Mouse (Mus musculus): ENCODE measurements at regions not wholly inside any gene's neighbourhood (a gene's known extent, or its start where the extent isn't known, plus 50 kb on each side); places are given as distances from the start of the nearest gene placed in this dataset.

DNA sequence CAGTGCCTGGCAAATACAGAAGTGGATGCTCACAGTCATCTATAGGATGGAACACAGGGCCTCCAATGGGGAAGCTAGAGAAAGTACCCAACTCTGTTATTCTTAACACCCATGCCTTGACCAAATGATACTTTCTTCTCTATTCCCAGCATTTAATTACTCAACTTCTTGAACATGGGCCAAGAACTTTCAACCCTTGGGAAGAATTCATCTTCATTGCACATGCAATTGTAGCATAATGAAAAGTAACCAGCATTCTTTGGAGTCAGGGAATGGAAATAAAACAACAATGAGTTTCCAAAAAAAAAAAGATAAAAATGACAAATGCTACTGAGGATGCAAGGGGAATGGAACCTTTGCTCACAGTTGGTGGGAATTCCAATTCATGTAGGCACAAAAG, 274.1 kb downstream of the Hdgfl1 start:
- no peaks in the 10 kb centered on the region for H3K27me3 ChIP-seq (ENCODE audit: insufficient read depth, low read length)
- no peak overlapping the region for H3K4me2 ChIP-seq (ENCODE audit: low read depth, low read length, poor library complexity, severe bottlenecking)
- no peak for DNase-seq (ENCODE audit: low spot score)
- no peaks in the 10 kb centered on the region for H3K9me3 ChIP-seq (ENCODE audit: low read length)
- H3K27ac ChIP-seq (ENCODE audit: low read depth, low read length), result no peak overlapping the region
- TF ChIP-seq CTCF (IDR thresholded peaks at IDR 0.05), result no peak
- no peak overlapping the region for H3K9ac ChIP-seq (replicated peaks; ENCODE audit: low read length, poor library complexity, severe bottlenecking)
- no peaks in the 10 kb centered on the region for H3K36me3 ChIP-seq (ENCODE audit: insufficient read depth, low read length)
- ATAC-seq (ENCODE audit: low FRiP score), result no peak
- H3K4me1 ChIP-seq (ENCODE audit: insufficient read depth, low read length), result no peaks in the 10 kb centered on the region
- no peak overlapping the region for H3K4me3 ChIP-seq (ENCODE audit: low read depth, low read length)

DNA sequence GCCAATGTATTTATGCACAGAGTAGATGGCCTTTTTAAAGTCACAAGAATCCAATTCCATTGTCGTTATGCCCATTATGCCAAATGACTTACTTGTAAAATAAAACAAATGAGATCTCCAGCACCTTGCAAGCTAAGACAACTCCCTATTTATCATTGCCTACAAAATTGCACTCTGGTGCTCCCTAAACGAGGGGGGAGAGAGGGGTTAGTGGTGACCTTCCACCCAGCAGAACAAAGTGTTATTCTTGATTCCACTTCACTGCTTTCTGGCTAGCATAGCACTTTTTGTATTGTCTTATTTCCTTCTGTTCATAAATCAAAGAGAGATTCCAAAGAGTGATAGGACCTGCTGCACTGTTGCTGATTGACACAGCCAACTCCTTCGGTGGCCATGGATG, 300.6 kb downstream of the Hdgfl1 start:
- no peak overlapping the region for H3K9ac ChIP-seq (replicated peaks; ENCODE audit: low read length, poor library complexity, severe bottlenecking)
- no peak overlapping the region for H3K4me3 ChIP-seq (ENCODE audit: low read depth, low read length)
- H3K27ac ChIP-seq (ENCODE audit: low read depth, low read length), result no peak overlapping the region
- no peak for DNase-seq (ENCODE audit: low spot score)
- H3K27me3 ChIP-seq (ENCODE audit: insufficient read depth, low read length), result no peaks in the 10 kb centered on the region
- TF ChIP-seq CTCF (IDR thresholded peaks at IDR 0.05), result no peak
- no peaks in the 10 kb centered on the region for H3K4me1 ChIP-seq (ENCODE audit: insufficient read depth, low read length)
- WGBS, result 74% methylated on average over 3 of the region's 3 CpGs
- no peaks in the 10 kb centered on the region for H3K36me3 ChIP-seq (ENCODE audit: insufficient read depth, low read length)
- ATAC-seq (ENCODE audit: low FRiP score), result no peak
- H3K9me3 ChIP-seq (ENCODE audit: low read length), result no peaks in the 10 kb centered on the region
- no peak overlapping the region for H3K4me2 ChIP-seq (ENCODE audit: low read depth, low read length, poor library complexity, severe bottlenecking)

- Histone ChIP-seq H3K4me2 (ENCODE audit: low read depth, low read length, poor library complexity, severe bottlenecking) (no peak overlapping the region), H3K27me3 (ENCODE audit: insufficient read depth, low read length) (no peaks in the 10 kb centered on the region), H3K27ac (ENCODE audit: low read depth, low read length) (no peak overlapping the region), H3K36me3 (ENCODE audit: insufficient read depth, low read length) (no peaks in the 10 kb centered on the region), H3K4me3 (ENCODE audit: low read depth, low read length) (no peak overlapping the region), H3K9me3 (ENCODE audit: low read length) (no peaks in the 10 kb centered on the region), H3K9ac (replicated peaks; ENCODE audit: low read length, poor library complexity, severe bottlenecking) (no peak overlapping the region), H3K4me1 (ENCODE audit: insufficient read depth, low read length) (no peaks in the 10 kb centered on the region)
- no peak for TF ChIP-seq CTCF (IDR thresholded peaks at IDR 0.05)
- DNase-seq (ENCODE audit: low spot score), result no peak
- no peak for ATAC-seq (ENCODE audit: low FRiP score)
These were observed 302.4 kb downstream of the Hdgfl1 start for GRCm38 (mm10) chr13:26467526-26467925.

DNA sequence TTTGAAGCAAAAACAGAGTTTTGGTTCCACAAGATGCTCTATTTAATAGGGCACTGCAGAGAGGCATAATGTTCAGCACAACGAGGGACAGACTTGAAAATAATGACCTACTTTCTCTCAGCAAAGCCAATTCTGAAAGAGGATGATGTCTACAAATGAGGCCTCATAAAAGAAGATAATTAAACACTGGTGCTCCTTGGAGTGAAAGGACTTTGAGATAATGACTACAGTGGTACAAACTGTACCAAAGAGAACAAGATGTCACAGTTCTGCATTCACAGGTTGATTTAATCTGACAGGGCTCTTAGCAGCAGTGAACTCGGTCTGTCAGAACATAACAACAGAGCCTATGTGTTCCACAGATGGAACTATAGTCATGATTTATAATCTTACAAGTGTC, 305.4 kb downstream of the Hdgfl1 start:
- ATAC-seq (ENCODE audit: low FRiP score) (peak; percentile 60; the same call in 1 of the 2 replicates), DNase-seq (ENCODE audit: low spot score) (peak; percentile 50)
- Histone ChIP-seq H3K9ac (replicated peaks; ENCODE audit: low read length, poor library complexity, severe bottlenecking) (no peak overlapping the region), H3K36me3 (ENCODE audit: insufficient read depth, low read length) (no peaks in the 10 kb centered on the region), H3K4me2 (ENCODE audit: low read depth, low read length, poor library complexity, severe bottlenecking) (no peak overlapping the region), H3K4me3 (ENCODE audit: low read depth, low read length) (no peak overlapping the region), H3K27ac (ENCODE audit: low read depth, low read length) (no peak overlapping the region), H3K9me3 (ENCODE audit: low read length) (no peaks in the 10 kb centered on the region), H3K4me1 (ENCODE audit: insufficient read depth, low read length) (no peaks in the 10 kb centered on the region), H3K27me3 (ENCODE audit: insufficient read depth, low read length) (no peaks in the 10 kb centered on the region)
- 36% methylated on average over 2 of the region's 2 CpGs for WGBS
- TF ChIP-seq CTCF (IDR thresholded peaks at IDR 0.05), result no peak

DNA sequence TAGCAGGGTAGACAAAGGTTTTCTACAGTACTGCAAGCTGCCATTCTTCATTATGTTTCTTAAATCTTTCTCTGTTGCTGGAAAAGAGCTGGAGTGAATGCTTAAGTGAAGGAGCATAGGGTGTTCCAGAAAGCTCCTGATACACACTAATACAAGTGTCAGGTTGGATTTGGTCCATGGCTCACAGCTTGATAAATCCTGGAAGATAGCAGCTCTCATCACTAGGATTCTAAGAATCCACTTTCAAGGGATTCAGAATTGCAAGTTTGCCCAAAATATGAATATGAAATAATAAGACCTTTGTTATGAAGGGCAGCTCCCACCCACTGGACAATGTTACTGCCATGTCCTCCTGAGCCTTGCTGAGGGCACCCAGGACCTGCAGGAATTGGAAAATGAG, 305.9 kb downstream of the Hdgfl1 start:
- Histone ChIP-seq H3K27me3 (ENCODE audit: insufficient read depth, low read length) (no peaks in the 10 kb centered on the region), H3K9ac (replicated peaks; ENCODE audit: low read length, poor library complexity, severe bottlenecking) (no peak overlapping the region), H3K4me3 (ENCODE audit: low read depth, low read length) (no peak overlapping the region), H3K4me2 (ENCODE audit: low read depth, low read length, poor library complexity, severe bottlenecking) (no peak overlapping the region), H3K9me3 (ENCODE audit: low read length) (no peaks in the 10 kb centered on the region), H3K4me1 (ENCODE audit: insufficient read depth, low read length) (no peaks in the 10 kb centered on the region), H3K36me3 (ENCODE audit: insufficient read depth, low read length) (no peaks in the 10 kb centered on the region), H3K27ac (ENCODE audit: low read depth, low read length) (no peak overlapping the region)
- no peak for ATAC-seq (ENCODE audit: low FRiP score)
- DNase-seq (ENCODE audit: low spot score), result peak; percentile 47
- TF ChIP-seq CTCF (IDR thresholded peaks at IDR 0.05), result no peak

GRCm38 (mm10) chr13:26457487-26458253, 312.3 kb downstream of the Hdgfl1 start:
- Histone ChIP-seq H3K9ac (replicated peaks; ENCODE audit: low read length, poor library complexity, severe bottlenecking) (no peak overlapping the region), H3K4me2 (ENCODE audit: low read depth, low read length, poor library complexity, severe bottlenecking) (no peak overlapping the region), H3K36me3 (ENCODE audit: insufficient read depth, low read length) (no peaks in the 10 kb centered on the region), H3K9me3 (ENCODE audit: low read length) (no peaks in the 10 kb centered on the region), H3K27me3 (ENCODE audit: insufficient read depth, low read length) (no peaks in the 10 kb centered on the region), H3K4me3 (ENCODE audit: low read depth, low read length) (no peak overlapping the region), H3K27ac (ENCODE audit: low read depth, low read length) (no peak overlapping the region), H3K4me1 (ENCODE audit: insufficient read depth, low read length) (no peaks in the 10 kb centered on the region)
- peak; percentile 20; the same call in 1 of the 2 replicates for TF ChIP-seq CTCF (IDR thresholded peaks at IDR 0.05)
- DNase-seq (ENCODE audit: low spot score) (no peak), ATAC-seq (ENCODE audit: low FRiP score) (no peak)
- WGBS, result 84% methylated on average over 4 of the region's 4 CpGs

Data from midbrain, postnatal 0 days (tissue).